Mouse (Mus musculus) intestine, embryonic 14.5 days (tissue): ENCODE data around the gene Gpr1. TPM values are rescaled to one million over a fixed set of nuclear protein-coding genes. Genes with fewer than 3 reads are reported as not detected.
A peak's percentile ranks its signal among the peaks of the same experiment; 100 is the strongest.

ENCODE experiments used
- ATAC-seq: fragments of 200-750 bp; cut with Nextera tagmentation; replicated peaks from 2 replicates; pipeline ENCODE4 v1.8.0; 2017; ENCODE audit warnings: low read depth, moderate number of reproducible peaks, moderate TSS enrichment, moderate library complexity; ENCODE audit not compliant: low FRiP score, low TSS enrichment
- DNase-seq: peaks from one replicate; pipeline ENCODE4 v3.0.0-alpha.2; 2018; ENCODE audit warnings: low spot score
- H3K27ac ChIP-seq: fragments of 300-500 bp; sonication (generic); 2 replicates; pipeline ENCODE4 v1.5.1; 2014; ENCODE audit warnings: low read depth, mild to moderate bottlenecking, control low read depth
- H3K27me3 ChIP-seq: fragments of 300-500 bp; sonication (generic); replicated peaks from 2 replicates; pipeline ENCODE4 v1.6.1; 2014; ENCODE audit warnings: low read length, control low read depth; ENCODE audit not compliant: control insufficient read depth, insufficient read depth
- H3K36me3 ChIP-seq: fragments of 300-500 bp; sonication (generic); 2 replicates; pipeline ENCODE4 v1.6.1; 2014; ENCODE audit warnings: low read length, control low read depth; ENCODE audit not compliant: control insufficient read depth, insufficient read depth
- H3K4me1 ChIP-seq: fragments of 300-500 bp; sonication (generic); replicated peaks from 2 replicates; pipeline ENCODE4 v1.6.1; 2014; ENCODE audit warnings: low read length, control low read depth, mixed read lengths; ENCODE audit not compliant: control insufficient read depth, insufficient read depth
- H3K4me2 ChIP-seq: fragments of 300-500 bp; sonication (generic); 2 replicates; pipeline ENCODE4 v1.6.1; 2014; ENCODE audit warnings: low read length
- H3K4me3 ChIP-seq: fragments of 300-500 bp; sonication (generic); 2 replicates; pipeline ENCODE4 v1.5.1; 2014; ENCODE audit warnings: low read depth, low read length, control low read depth, mixed read lengths
- H3K9ac ChIP-seq: fragments of 300-500 bp; sonication (generic); 2 replicates; pipeline ENCODE4 v1.6.1; 2014; ENCODE audit warnings: mild to moderate bottlenecking, low read length
- H3K9me3 ChIP-seq: fragments of 300-500 bp; sonication (generic); 2 replicates; pipeline ENCODE4 v1.6.1; 2016; ENCODE audit warnings: low read length, control low read depth; ENCODE audit not compliant: control insufficient read depth
- WGBS: fragments of 180-500 bp; shearing (Covaris S2); extraction: QIAGEN DNeasy Blood & Tissue Kit; methylation state at CpG from one replicate; pipeline ENCODE4 v1.1.7; 2014; 5-methylcytosine and 5-hydroxymethylcytosine counted together
- polyA plus RNA-seq: library from polyadenylated mRNA; unstranded; fragments of >200 nt; fragmentation: Nextera tagmentation; extraction: Ambion mirVana; gene quantifications from 2 replicates; pipeline ENCODE4 v1.2.1, GENCODE M21; 2014

The Gpr1 gene
- polyA plus RNA-seq, 1 experiment from 2014 or later: not detected

GRCm38 (mm10) chr1:63209861-63210529, 4.3 kb downstream of the Gpr1 start:
- DNase-seq: no peak
- WGBS: 41% methylated on average over 6 of the region's 6 CpGs
- H3K4me1 ChIP-seq: no peaks in the 10 kb centered on the region; the same call in 1 of the 2 replicates
- ATAC-seq: no peak
- no peaks in the 10 kb centered on the region for H3K9me3 ChIP-seq
- H3K9ac ChIP-seq: no peak overlapping the region
- H3K4me3 ChIP-seq: no peak overlapping the region
- H3K36me3 ChIP-seq: no peaks in the 10 kb centered on the region
- H3K27ac ChIP-seq: no peak overlapping the region
- no peaks in the 10 kb centered on the region for H3K27me3 ChIP-seq
- H3K4me2 ChIP-seq: no peak overlapping the region

GRCm38 (mm10) chr1:63207607-63208006, 6.7 kb downstream of the Gpr1 start:
- Histone ChIP-seq H3K9me3 (no peaks in the 10 kb centered on the region), H3K4me3 (no peak overlapping the region), H3K4me2 (no peak overlapping the region), H3K36me3 (no peaks in the 10 kb centered on the region), H3K27ac (no peak overlapping the region), H3K27me3 (no peaks in the 10 kb centered on the region), H3K9ac (no peak overlapping the region), H3K4me1 (peaks cover 10% of the 10 kb centered on the region; the same call in 1 of the 2 replicates)
- 80% methylated on average over 3 of the region's 3 CpGs for WGBS
- ATAC-seq: no peak
- DNase-seq: no peak

GRCm38 (mm10) chr1:63204660-63205394, 9.5 kb downstream of the Gpr1 start:
- no peak for DNase-seq
- Histone ChIP-seq H3K4me1 (peaks cover 10% of the 10 kb centered on the region; the same call in 1 of the 2 replicates), H3K9me3 (peaks cover 6% of the 10 kb centered on the region; the same call in 1 of the 2 replicates), H3K4me2 (no peak overlapping the region), H3K4me3 (no peak overlapping the region), H3K9ac (no peak overlapping the region), H3K27ac (peak overlapping the region; percentile 16; the same call in 1 of the 2 replicates), H3K36me3 (no peaks in the 10 kb centered on the region), H3K27me3 (no peaks in the 10 kb centered on the region)
- 40% methylated on average over 7 of the region's 7 CpGs for whole genome bisulfite sequencing
- no peak for ATAC-seq

GRCm38 (mm10) chr1:63203950-63204659, 10.2 kb downstream of the Gpr1 start:
- WGBS: 10% methylated on average over 7 of the region's 7 CpGs
- no peak for DNase-seq
- Histone ChIP-seq H3K27me3 (no peaks in the 10 kb centered on the region), H3K27ac (peak overlapping the region; percentile 16; the same call in 1 of the 2 replicates), H3K36me3 (no peaks in the 10 kb centered on the region), H3K9ac (no peak overlapping the region), H3K4me2 (no peak overlapping the region), H3K4me1 (peaks cover 10% of the 10 kb centered on the region; the same call in 1 of the 2 replicates), H3K4me3 (no peak overlapping the region), H3K9me3 (peaks cover 8% of the 10 kb centered on the region; the same call in 1 of the 2 replicates)
- ATAC-seq: no peak; the same call in 1 of the 2 replicates

GRCm38 (mm10) chr1:63203471-63203870, 10.9 kb downstream of the Gpr1 start:
- H3K4me1 ChIP-seq: peaks cover 10% of the 10 kb centered on the region; the same call in 1 of the 2 replicates
- no peak for ATAC-seq
- H3K27ac ChIP-seq: no peak overlapping the region
- 89% methylated on average over 1 of the region's 1 CpGs for WGBS
- no peaks in the 10 kb centered on the region for H3K27me3 ChIP-seq
- peaks cover 8% of the 10 kb centered on the region; the same call in 1 of the 2 replicates for H3K9me3 ChIP-seq
- no peak overlapping the region for H3K9ac ChIP-seq
- H3K4me3 ChIP-seq: no peak overlapping the region
- H3K4me2 ChIP-seq: no peak overlapping the region
- no peak for DNase-seq
- no peaks in the 10 kb centered on the region for H3K36me3 ChIP-seq

GRCm38 (mm10) chr1:63201672-63202071, 12.7 kb downstream of the Gpr1 start:
- WGBS: 90% methylated on average over 1 of the region's 1 CpGs
- Histone ChIP-seq H3K4me2 (no peak overlapping the region), H3K9me3 (peaks cover 8% of the 10 kb centered on the region; the same call in 1 of the 2 replicates), H3K4me3 (no peak overlapping the region), H3K9ac (no peak overlapping the region), H3K36me3 (no peaks in the 10 kb centered on the region), H3K27me3 (no peaks in the 10 kb centered on the region), H3K27ac (no peak overlapping the region), H3K4me1 (peaks cover 10% of the 10 kb centered on the region; the same call in 1 of the 2 replicates)
- no peak for ATAC-seq
- no peak for DNase-seq

- DNase-seq: no peak
- WGBS: 95% methylated on average over 18 of the region's 18 CpGs
- no peak for ATAC-seq
- Histone ChIP-seq H3K4me3 (no peak overlapping the region), H3K4me2 (no peak overlapping the region), H3K4me1 (peaks cover 10% of the 10 kb centered on the region; the same call in 1 of the 2 replicates), H3K27ac (no peak overlapping the region), H3K36me3 (no peaks in the 10 kb centered on the region), H3K9me3 (peaks cover 8% of the 10 kb centered on the region; the same call in 1 of the 2 replicates), H3K27me3 (no peaks in the 10 kb centered on the region), H3K9ac (no peak overlapping the region)
Observed at GRCm38 (mm10) chr1:63200322-63200721, 14.0 kb downstream of the Gpr1 start.

GRCm38 (mm10) chr1:63199387-63199786, 15.0 kb downstream of the Gpr1 start:
- Histone ChIP-seq H3K27ac (no peak overlapping the region), H3K4me3 (no peak overlapping the region), H3K9me3 (peaks cover 8% of the 10 kb centered on the region; the same call in 1 of the 2 replicates), H3K4me2 (no peak overlapping the region), H3K9ac (no peak overlapping the region), H3K36me3 (no peaks in the 10 kb centered on the region), H3K4me1 (peaks cover 8% of the 10 kb centered on the region; the same call in 1 of the 2 replicates), H3K27me3 (no peaks in the 10 kb centered on the region)
- 83% methylated on average over 6 of the region's 6 CpGs for WGBS
- no peak for ATAC-seq
- DNase-seq: no peak
